Mouse (Mus musculus): Measurements from ENCODE around the gene Fam83c. TPM values are rescaled to one million over a fixed set of nuclear protein-coding genes. Genes with fewer than 3 reads are reported as not detected.
"Not testable (repeated sequence)": the region's sequence is repeated elsewhere in the genome, so short reads cannot be mapped to it uniquely, and the experiment has no call there.

The Fam83c gene
- polyA plus RNA-seq, 1 experiment from 2014 or later: 0.04 TPM

GRCm38 (mm10) chr2:155860102-155860501 lies 25.4 kb upstream of the Fam83c start:
- H3K4me3 ChIP-seq: no peak overlapping the region
- peaks cover 46% of the 10 kb centered on the region for H3K36me3 ChIP-seq
- H3K4me1 ChIP-seq: peaks cover 2% of the 10 kb centered on the region; the same call in 1 of the 2 replicates
- H3K27ac ChIP-seq: no peak overlapping the region
- H3K9me3 ChIP-seq (replicated peaks): no peaks in the 10 kb centered on the region
- H3K4me2 ChIP-seq: no peak overlapping the region
- ATAC-seq: no peak
- no peak overlapping the region for H3K9ac ChIP-seq
- 71% methylated on average over 7 of the region's 7 CpGs for WGBS (ENCODE audit: insufficient replicate concordance)
- no peaks in the 10 kb centered on the region for H3K27me3 ChIP-seq (replicated peaks)

GRCm38 (mm10) chr2:155852536-155852935 lies 17.9 kb upstream of the Fam83c start:
- Histone ChIP-seq H3K27me3 (replicated peaks) (no peaks in the 10 kb centered on the region), H3K9ac (no peak overlapping the region), H3K36me3 (peaks cover 92% of the 10 kb centered on the region), H3K4me2 (no peak overlapping the region), H3K4me3 (no peak overlapping the region), H3K4me1 (peaks cover 11% of the 10 kb centered on the region), H3K9me3 (replicated peaks) (no peaks in the 10 kb centered on the region), H3K27ac (no peak overlapping the region)
- 74% methylated on average over 5 of the region's 5 CpGs for WGBS (ENCODE audit: insufficient replicate concordance)
- no peak for ATAC-seq

GRCm38 (mm10) chr2:155850120-155850519 lies 15.5 kb upstream of the Fam83c start:
- Histone ChIP-seq H3K36me3 (peaks cover 92% of the 10 kb centered on the region), H3K27me3 (replicated peaks) (no peaks in the 10 kb centered on the region), H3K27ac (no peak overlapping the region), H3K4me3 (no peak overlapping the region), H3K4me2 (no peak overlapping the region), H3K9me3 (replicated peaks) (no peaks in the 10 kb centered on the region), H3K9ac (no peak overlapping the region), H3K4me1 (peaks cover 11% of the 10 kb centered on the region)
- ATAC-seq: no peak
- WGBS (ENCODE audit: insufficient replicate concordance): 79% methylated on average over 7 of the region's 7 CpGs

GRCm38 (mm10) chr2:155849464-155849863 lies 14.8 kb upstream of the Fam83c start:
- Histone ChIP-seq H3K4me3 (no peak overlapping the region), H3K27ac (peak overlapping the region; percentile 42), H3K9me3 (replicated peaks) (no peaks in the 10 kb centered on the region), H3K4me1 (peaks cover 11% of the 10 kb centered on the region), H3K27me3 (replicated peaks) (no peaks in the 10 kb centered on the region), H3K36me3 (peaks cover 92% of the 10 kb centered on the region), H3K4me2 (no peak overlapping the region), H3K9ac (0 out of 2 replicates have a peak overlapping the region, but pooled peaks have one; percentile 4)
- peak; percentile 68 for ATAC-seq
- WGBS (ENCODE audit: insufficient replicate concordance): 36% methylated on average over 7 of the region's 7 CpGs

- peaks cover 80% of the 10 kb centered on the region for H3K36me3 ChIP-seq
- H3K4me1 ChIP-seq: peaks cover 11% of the 10 kb centered on the region
- H3K9me3 ChIP-seq (replicated peaks): no peaks in the 10 kb centered on the region
- H3K4me3 ChIP-seq: no peak overlapping the region
- no peak overlapping the region for H3K9ac ChIP-seq
- no peak overlapping the region for H3K4me2 ChIP-seq
- ATAC-seq: no peak
- no peak overlapping the region for H3K27ac ChIP-seq
- WGBS (ENCODE audit: insufficient replicate concordance): 39% methylated on average over 6 of the region's 6 CpGs
- no peaks in the 10 kb centered on the region for H3K27me3 ChIP-seq (replicated peaks)
Measured at GRCm38 (mm10) chr2:155848291-155848690, 13.6 kb upstream of the Fam83c start.

GRCm38 (mm10) chr2:155846930-155847329 lies 12.3 kb upstream of the Fam83c start:
- H3K9ac ChIP-seq: no peak overlapping the region
- ATAC-seq: no peak
- H3K4me2 ChIP-seq: no peak overlapping the region
- no peak overlapping the region for H3K4me3 ChIP-seq
- H3K36me3 ChIP-seq: peaks cover 67% of the 10 kb centered on the region
- H3K9me3 ChIP-seq (replicated peaks): no peaks in the 10 kb centered on the region
- 83% methylated on average over 8 of the region's 8 CpGs for WGBS (ENCODE audit: insufficient replicate concordance)
- H3K27me3 ChIP-seq (replicated peaks): no peaks in the 10 kb centered on the region
- H3K4me1 ChIP-seq: peaks cover 11% of the 10 kb centered on the region
- no peak overlapping the region for H3K27ac ChIP-seq

GRCm38 (mm10) chr2:155838961-155839360 lies 4.3 kb upstream of the Fam83c start:
- Histone ChIP-seq H3K9ac (no peak overlapping the region), H3K4me2 (no peak overlapping the region), H3K27me3 (replicated peaks) (peaks cover 21% of the 10 kb centered on the region), H3K4me3 (no peak overlapping the region), H3K4me1 (no peaks in the 10 kb centered on the region), H3K9me3 (replicated peaks) (no peaks in the 10 kb centered on the region), H3K36me3 (no peaks in the 10 kb centered on the region), H3K27ac (no peak overlapping the region)
- no peak for ATAC-seq
- WGBS (ENCODE audit: insufficient replicate concordance): 70% methylated on average over 4 of the region's 4 CpGs

- Histone ChIP-seq H3K9me3 (replicated peaks) (no peaks in the 10 kb centered on the region), H3K4me2 (no peak overlapping the region), H3K27ac (no peak overlapping the region), H3K4me3 (no peak overlapping the region), H3K36me3 (no peaks in the 10 kb centered on the region), H3K4me1 (no peaks in the 10 kb centered on the region), H3K27me3 (replicated peaks) (peaks cover 27% of the 10 kb centered on the region), H3K9ac (no peak overlapping the region)
- 59% methylated on average over 3 of the region's 3 CpGs for WGBS (ENCODE audit: insufficient replicate concordance)
- ATAC-seq: no peak
Measured at GRCm38 (mm10) chr2:155837961-155838360, 3.3 kb upstream of the Fam83c start.

GRCm38 (mm10) chr2:155832087-155832486 lies 2.6 kb downstream of the Fam83c start:
- not testable (repeated sequence) for H3K4me3 ChIP-seq; H3K9ac ChIP-seq; H3K27ac ChIP-seq; H3K9me3 ChIP-seq (replicated peaks); ATAC-seq; H3K4me2 ChIP-seq; H3K36me3 ChIP-seq
- WGBS (ENCODE audit: insufficient replicate concordance): 46% methylated on average over 1 of the region's 1 CpGs
- Histone ChIP-seq H3K27me3 (replicated peaks) (peaks cover 16% of the 10 kb centered on the region), H3K4me1 (peaks cover 15% of the 10 kb centered on the region)

- Histone ChIP-seq H3K9me3 (replicated peaks) (no peaks in the 10 kb centered on the region), H3K27me3 (replicated peaks) (peaks cover 16% of the 10 kb centered on the region), H3K36me3 (no peaks in the 10 kb centered on the region), H3K4me1 (peaks cover 19% of the 10 kb centered on the region), H3K9ac (no peak overlapping the region), H3K4me2 (no peak overlapping the region), H3K27ac (no peak overlapping the region), H3K4me3 (no peak overlapping the region)
- 47% methylated on average over 9 of the region's 9 CpGs for WGBS (ENCODE audit: insufficient replicate concordance)
- ATAC-seq: no peak
Measured at GRCm38 (mm10) chr2:155831302-155831701, 3.4 kb downstream of the Fam83c start.

GRCm38 (mm10) chr2:155830841-155831240 lies 3.8 kb downstream of the Fam83c start:
- no peaks in the 10 kb centered on the region for H3K9me3 ChIP-seq (replicated peaks)
- peaks cover 20% of the 10 kb centered on the region for H3K4me1 ChIP-seq
- ATAC-seq: no peak
- H3K36me3 ChIP-seq: no peaks in the 10 kb centered on the region
- no peak overlapping the region for H3K4me3 ChIP-seq
- H3K27ac ChIP-seq: no peak overlapping the region
- no peak overlapping the region for H3K9ac ChIP-seq
- no peak overlapping the region for H3K4me2 ChIP-seq
- WGBS (ENCODE audit: insufficient replicate concordance): 80% methylated on average over 8 of the region's 8 CpGs
- peaks cover 16% of the 10 kb centered on the region for H3K27me3 ChIP-seq (replicated peaks)

GRCm38 (mm10) chr2:155826630-155827424 lies 7.8 kb downstream of the Fam83c start, which contains the start of gene Eif6:
Eif6 (minus strand) TSS chr2:155826925.
- ATAC-seq: peak; percentile 91
- peak within 1 kb of the TSS; percentile 86 for H3K9ac ChIP-seq

More at GRCm38 (mm10) chr2:155826630-155827424, 7.8 kb downstream of the Fam83c start, which contains the start of gene Eif6:
- H3K36me3 ChIP-seq: peaks cover 26% of the 10 kb centered on the region
- peak within 1 kb of the TSS; percentile 87 for H3K27ac ChIP-seq
- WGBS (ENCODE audit: insufficient replicate concordance): 2% methylated on average over 27 of the region's 27 CpGs
- H3K4me2 ChIP-seq: peak within 1 kb of the TSS; percentile 91
- no peaks in the 10 kb centered on the region for H3K9me3 ChIP-seq (replicated peaks)
- H3K4me1 ChIP-seq: peaks cover 30% of the 10 kb centered on the region
- H3K27me3 ChIP-seq (replicated peaks): no peaks in the 10 kb centered on the region
- H3K4me3 ChIP-seq: peak within 1 kb of the TSS; percentile 82

Measured in liver, embryonic 12.5 days (tissue).